Mouse (Mus musculus): ENCODE data around the gene Chd1l. TPM values are rescaled to one million over a fixed set of nuclear protein-coding genes. Genes with fewer than 3 reads are reported as not detected.
A peak's percentile ranks its signal among the peaks of the same experiment; 100 is the strongest.

Chd1l gene
- total RNA-seq (2022) = 10 to 100 TPM; 14.2 to 20.3 (median 19.3) TPM

DNA sequence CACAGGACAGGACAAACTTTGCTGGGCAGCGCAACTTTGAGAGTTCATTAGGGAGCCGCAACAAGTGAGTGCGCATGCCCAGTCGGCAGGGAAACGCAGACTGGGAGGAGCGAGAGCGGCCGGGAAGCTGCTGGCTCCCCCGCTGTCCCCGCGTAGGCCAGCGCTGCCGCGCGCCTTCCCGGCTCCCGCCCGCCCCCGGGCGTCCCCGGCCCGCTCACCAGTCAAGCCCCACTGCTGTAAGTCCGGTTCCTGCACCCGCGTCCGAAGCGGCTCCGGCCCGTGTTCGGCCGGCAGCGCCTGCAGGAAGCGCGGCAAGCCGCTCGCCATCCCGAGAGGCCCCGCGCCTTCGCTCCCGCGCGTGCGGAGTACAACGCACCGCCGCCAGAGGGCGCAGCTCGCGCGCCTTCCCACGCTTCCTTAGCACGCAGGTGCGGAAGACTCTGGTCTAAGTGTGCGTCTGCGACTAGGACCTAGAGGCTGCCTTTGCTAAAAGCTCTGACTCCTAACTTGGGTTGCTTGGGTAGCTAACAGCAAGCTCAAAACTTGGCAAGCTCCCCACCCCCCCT lies at the start of gene Chd1l:
Gene Chd1l, minus strand, starts transcription at position 359 of the 566 bp plus-strand sequence.
- DNase-seq = peak; percentile 81

DNA sequence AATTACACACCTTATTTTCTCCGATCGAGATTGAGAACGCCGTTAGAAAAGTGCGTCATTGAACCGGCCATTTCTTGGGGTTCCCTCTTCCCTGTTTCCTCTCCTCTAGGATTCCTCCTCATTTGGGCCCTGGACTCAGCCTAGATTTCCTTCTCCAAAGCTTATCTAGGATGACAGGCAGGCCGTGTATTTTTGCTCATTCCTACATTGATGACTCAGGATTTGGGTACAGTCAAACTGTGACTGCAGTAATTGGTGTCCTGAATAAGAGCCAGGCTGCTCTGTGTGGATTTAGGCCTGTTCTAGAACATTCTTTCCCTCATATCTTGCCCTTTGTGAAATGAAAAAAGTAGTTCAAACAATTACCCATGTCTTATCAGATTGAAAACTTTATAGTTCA lies 49.7 kb upstream of the Chd1l start:
- DNase-seq = no peak

DNA sequence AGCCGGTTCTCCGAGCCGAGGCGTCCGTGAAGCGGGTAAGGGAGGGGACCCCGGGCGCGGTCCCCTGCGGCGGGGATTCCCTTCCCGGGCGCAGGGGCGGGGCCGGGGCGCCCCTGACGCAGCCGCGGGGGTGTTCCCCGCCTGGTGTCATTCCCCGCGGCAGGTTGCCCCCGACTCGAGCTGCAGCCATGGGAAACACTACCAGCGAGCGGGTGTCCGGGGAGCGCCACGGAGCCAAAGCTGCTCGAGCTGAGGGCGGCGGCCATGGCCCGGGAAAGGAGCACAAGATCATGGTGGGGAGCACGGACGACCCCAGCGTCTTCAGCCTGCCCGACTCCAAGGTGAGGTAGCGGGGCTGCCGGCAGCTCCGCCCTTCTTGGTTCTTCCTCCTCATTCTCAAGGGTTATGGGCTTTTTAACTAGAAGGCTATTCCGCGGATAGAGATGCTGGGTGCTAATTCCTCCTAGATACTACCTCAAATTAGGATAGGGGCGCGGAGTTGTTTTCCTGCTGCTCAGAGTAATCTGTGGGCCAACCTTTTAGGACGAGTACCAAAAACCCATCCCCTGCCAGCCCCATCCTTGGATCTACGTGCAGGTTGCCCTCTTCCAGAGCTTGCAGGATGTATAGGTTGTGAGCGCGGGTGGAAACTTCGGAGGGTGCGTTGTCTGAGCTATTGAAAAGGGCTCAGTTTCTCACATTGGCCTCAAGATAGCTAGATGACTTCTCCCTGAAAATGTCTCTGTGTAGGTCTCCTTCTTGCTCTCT lies 48.6 kb upstream of the Chd1l start:
- DNase-seq = no peak

DNA sequence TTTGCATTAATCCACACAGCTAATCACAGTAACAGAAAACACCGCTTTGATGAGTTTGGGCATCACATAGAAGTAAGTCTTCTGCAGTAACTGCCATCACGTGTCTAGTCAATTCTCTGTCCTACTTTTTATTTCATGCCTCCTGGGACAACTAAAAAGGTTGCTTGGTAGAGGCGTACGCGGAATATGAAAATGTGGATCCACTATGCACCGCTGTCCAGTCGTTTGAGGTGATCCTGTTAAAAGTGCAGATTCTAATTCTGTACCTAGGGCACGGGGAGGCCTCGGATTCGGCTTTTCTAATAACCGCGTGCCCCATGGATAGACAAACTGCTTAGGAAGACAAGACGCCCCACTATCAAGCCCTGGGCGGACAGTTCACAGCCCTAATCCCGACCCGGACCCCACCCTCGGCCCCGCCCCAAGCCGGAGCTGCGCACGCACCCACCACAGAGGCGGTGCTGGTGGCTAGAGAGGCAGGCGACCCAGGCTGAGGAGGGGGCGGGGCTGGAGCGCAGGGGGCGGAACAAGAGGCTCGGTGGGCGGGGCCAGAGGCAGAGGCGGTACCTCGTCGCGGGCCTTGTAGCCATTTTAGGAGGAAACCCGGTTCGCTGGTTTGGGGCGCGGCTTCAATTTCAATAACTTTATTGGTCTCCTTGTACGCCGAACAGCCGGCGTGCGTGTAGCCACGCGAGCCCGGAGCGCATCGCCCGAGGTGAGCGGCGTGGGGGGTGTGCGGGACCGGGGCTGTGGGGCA lies 47.8 kb upstream of the Chd1l start, which contains the start of gene Prkab2:
Gene Prkab2, plus strand, starts transcription at position 539 of the 757 bp plus-strand sequence.
- DNase-seq = peak; percentile 98

DNA sequence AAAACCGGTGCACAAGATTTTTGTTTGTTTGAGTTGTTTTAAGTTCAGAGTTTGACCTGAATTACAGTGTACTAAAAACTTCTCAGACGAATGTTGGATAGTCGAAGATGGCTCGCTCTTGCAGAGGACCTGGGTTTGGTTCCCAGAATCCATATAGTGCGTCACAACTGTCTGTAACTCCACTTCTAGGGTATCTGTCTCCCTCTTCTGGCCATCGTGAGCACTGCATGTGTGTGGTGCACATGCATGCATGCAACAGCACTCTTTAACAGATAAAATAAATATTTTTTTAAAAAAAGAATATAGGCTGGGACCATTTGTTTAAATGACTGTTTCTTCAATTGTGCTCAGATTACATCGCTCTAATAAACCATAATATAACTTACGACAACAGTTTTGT lies 44.9 kb upstream of the Chd1l start:
- no peak for DNase-seq

DNA sequence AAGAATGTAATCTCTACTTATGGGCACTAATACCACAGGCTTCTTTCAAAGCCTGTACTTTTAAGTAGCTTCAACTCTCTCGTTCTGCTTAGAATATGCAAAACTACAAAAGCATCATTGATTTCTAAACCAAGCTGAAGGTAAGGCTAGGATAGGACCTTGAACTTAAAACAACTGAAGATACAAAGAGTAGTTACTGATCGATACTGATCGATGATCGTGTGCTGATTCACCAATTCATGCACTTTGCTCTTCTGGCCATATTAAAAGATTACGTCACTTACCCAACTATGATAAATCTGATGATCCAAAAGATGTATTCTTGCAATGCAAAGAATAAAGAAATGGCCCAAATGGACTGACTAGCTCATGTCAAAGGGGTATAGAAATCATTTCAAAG lies 43.8 kb upstream of the Chd1l start:
- no peak for DNase-seq

DNA sequence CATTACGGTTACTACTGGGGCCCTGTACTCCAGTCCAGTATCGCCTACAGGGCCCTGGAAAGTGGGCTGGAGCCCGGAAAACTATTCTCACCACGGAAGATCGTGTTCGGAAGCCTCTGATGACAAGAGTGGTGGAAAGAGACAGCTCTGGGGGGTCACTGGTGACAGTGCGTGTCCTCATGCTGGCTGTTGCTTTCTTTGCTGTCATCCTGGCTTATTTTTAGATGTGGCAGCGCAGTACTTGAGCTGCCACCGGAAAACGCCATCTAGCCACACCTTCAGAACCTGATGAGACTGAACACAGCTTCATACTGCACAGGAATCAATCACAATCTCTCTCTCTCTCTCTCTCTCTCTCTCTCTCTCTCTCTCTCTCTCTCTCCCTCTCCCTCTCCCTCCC lies 41.6 kb upstream of the Chd1l start:
- DNase-seq = no peak

DNA sequence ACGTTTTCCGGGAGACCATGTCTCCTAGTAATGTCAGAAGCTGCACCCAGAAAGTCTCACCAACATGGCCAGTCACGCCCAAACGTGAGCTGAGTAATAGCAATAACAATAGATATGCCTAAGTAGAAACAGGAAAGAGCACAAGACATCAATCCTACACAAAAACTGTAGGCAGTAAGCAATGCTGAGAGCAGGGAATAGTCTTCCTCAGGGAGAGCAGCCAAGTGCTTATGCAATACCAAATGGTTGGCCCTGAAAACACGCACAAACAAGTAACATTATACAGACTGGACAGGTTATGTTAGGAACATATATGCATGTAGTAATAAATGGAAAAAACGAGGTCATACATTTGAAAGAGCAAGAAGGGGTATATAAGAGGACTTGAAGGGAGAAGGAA lies 39.5 kb upstream of the Chd1l start:
- DNase-seq = no peak

DNA sequence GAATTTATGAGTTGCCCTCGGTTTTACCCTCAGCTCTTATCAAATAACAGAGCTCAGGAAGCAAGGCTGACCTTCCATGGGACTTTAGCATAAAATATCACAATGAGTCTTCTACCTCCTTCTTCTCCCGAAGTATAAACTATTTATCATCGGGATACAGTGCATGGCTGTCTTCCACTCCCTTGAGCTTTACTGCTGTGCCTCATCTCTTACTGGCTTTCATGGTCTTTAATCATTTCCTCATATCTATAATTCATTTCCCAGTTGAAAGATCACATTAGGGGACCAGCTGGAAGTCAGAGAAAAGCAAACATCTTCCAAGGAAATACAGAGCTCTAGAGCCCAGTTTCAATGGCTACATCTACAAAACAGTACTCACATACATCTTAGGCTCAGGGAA lies 39.0 kb upstream of the Chd1l start:
- DNase-seq = no peak

DNA sequence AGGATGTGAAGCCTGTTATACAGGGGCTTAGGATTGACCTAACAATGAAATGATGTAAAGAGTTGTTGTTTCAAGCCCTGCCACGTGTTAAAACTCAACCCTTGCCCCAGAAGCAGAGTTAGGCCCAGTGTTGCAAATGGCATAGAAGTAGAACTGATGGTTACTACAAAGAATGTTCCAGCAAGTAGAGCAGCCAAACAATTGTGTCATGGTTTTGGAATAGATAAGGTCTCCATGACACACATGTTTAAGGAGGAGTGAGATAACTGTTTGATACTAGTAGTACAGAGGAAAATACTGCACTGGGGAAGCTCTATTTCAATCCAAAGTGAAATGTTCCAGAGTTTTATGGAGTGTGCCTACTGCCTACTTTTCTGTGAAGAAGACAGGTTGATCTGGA lies 38.5 kb upstream of the Chd1l start:
- no peak for DNase-seq

DNA sequence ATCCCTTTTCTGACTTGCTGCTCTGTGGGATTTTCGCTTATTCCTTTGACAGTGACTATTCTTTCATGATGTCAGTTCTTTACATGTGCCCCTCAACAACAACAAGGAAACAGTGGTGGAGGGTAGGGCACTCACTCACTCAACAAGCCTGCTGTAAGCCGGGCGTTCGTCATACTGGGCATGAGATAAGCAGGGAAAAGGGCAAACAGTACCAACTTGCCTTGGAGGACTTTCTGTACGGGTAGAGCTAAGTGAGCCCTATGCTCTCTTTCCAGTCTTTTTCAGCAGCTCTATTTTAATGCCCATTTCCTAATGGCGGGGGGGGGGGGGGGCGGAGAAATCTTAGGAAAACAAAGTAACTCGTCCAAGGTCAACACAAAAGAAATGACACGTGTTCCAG lies 32.0 kb upstream of the Chd1l start:
- DNase-seq = no peak

DNA sequence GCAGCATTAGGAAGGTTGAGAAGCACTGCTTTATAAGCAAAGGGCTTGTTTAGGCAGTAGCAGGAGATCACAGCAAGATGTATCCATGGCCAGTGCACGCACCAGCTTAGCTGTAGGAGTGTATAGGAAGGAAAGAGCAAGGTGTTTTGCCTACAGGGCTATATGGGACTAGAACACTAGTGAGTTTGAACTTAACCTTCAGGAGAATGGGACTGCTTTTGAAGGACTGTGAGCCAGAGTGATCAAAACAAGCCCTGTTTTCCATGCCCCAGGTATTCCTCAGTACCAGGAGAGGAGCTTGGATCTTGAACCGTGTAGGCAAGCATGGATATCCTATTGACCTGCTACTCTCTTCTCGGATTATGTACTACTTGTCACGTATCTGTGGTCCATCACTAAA lies 31.4 kb upstream of the Chd1l start:
- DNase-seq = no peak

DNA sequence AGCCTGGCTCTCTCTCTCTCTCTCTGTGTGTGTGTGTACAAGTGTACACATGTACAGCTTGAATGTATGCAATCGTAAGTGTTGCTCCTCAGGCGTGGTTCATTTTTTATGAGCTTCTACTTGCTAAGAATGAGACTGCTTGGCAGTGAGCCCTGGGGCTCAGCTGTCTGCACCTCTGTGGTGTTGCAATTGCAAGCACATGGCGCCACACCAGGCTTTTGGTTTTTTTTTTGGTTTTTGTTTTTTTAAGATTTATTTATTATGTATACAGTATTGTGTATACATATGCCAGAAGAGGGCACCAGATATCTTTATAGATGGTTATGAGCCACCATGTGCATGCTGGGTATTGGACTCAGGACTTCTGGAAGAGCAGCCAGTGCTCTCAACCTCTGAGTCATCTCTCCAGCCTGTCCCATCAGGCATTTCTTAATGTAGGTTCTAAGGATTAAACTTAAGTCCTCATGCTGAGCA lies 24.3 kb upstream of the Chd1l start:
- DNase-seq = peak; percentile 28

DNA sequence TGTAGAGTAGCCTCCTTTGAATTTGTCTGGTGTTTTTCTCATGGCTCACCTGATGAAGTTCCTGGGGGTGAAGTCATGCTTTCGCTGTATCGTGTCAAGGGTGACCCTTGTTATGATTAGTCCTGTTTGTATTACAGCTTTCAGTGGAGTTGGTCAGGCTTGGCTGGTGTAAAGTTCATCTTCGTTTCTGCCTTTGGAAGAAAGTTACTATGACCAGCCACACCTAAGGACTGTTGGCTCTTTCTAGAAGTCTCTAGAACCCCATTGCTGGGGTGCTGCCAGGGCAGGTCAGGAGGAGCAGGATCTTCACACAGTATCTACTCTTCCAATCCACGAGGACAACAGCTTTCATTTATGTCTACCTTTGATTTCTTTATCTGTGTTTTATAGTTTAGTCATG lies 23.5 kb upstream of the Chd1l start:
- DNase-seq = no peak

DNA sequence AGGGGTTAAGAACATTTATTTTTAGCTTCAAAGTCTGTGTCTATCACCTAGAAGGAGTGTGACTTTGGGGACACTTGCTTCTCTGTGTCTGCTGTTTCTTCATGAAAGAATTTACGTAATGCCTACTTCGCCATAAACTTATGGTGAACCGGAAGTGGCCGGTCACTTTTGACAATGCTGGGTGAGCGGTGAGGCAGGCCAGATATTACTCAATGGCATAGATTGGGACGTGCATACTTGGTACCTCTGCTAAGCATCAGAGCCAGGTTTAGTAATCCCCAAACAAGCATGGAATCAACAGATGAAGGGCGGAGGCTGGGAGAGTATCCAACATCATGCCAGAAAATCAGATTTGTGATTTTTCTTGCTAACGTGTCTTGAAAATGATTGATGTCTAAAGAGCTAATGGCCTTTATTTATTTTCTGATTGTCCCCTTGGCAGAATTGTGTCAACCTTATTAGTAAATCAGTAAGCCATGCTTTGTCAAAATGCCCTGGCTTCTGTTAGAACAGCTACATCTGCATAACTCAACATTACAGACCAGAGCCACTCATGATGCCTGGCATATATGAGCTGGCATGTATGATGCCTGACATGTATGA lies 21.4 kb upstream of the Chd1l start:
- DNase-seq = no peak

DNA sequence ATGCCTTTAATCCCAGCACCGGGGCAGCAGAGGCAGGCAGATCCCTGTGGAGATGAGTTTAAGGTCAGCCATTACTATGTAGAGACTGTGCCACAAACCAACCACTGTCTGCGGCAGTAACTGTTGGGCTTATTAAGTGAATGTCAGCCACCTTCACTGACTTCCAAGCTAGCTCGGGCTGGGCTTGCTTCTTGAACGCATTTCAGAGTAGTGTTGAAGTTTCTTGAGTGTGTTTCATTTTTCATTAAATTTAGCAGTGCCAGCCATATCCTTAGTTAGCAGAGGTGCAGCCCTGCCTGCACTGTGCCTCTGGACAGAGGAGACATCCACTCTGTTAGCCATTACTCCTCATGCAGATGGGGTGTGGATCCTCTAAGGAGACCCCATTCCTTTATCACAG lies 20.7 kb upstream of the Chd1l start:
- DNase-seq = no peak

DNA sequence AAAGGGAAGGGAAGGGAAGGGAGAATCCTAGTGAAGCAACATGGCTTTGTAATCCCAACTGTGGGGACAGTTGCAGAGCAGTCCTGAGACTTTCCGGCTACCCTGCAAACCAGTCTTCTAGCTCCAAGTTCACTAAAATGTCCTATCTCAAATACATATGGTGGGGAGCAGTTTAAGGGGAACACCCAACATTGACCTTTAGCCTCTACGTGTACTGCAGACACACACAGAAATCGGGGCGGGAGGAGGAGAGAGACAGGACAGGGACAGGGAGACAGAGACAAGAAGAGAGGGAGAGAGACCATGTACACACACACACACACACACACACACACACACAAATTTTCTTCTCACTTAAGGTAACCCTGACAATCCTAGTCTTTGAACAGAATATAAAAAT lies 19.9 kb upstream of the Chd1l start:
- DNase-seq = no peak

DNA sequence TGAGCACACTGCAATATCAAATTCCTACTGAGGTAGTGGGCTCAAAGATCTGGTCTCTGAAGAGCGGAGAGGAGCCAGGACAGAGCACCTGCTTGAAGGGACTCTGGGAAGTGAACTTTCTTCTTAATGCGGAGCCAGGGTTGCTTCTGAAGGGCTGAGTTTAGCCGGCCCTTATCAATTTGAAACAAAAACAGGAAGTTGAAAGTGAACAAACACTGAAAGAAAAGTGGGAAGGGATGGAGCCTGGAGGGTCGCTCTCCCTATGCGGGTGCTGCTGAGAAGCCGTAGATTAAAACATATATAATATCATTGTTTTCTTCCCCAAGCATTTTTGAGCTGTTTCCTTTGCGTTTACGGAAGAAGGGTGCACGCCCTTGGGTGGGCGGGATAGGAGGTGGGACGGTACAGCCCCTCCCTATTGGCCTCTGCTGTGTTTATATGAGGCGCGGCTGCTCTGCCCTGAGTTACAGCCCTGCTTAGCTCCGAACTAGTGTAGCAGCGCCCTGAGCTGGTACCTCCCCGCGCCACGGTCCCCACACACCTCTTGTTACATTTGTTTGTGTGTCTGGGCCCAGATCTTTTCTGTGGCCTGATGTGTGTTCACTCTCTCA lies 18.5 kb upstream of the Chd1l start, which contains the start of gene Fmo5:
Gene Fmo5, plus strand, starts transcription at position 414 of the 611 bp plus-strand sequence.
- DNase-seq = peak; percentile 64

DNA sequence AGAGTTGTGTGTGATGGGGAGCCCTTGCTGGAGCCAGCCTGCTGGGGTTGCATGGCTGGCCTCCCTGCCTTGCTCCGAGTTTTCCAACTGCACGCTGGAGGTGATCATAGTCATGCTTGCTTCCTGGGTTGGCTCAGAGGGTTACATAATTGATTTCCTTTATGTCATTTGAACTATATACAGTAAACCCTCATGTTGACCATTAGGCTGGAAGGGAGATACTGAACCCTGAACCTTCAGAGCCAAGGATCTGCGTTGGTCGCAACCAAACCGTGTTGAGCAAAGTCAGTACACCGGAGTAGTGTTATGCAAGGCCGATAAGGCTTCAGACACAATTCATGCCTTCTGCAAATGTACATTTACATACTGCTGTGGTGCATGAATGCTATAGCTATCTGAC lies 17.9 kb upstream of the Chd1l start:
- DNase-seq = no peak

DNA sequence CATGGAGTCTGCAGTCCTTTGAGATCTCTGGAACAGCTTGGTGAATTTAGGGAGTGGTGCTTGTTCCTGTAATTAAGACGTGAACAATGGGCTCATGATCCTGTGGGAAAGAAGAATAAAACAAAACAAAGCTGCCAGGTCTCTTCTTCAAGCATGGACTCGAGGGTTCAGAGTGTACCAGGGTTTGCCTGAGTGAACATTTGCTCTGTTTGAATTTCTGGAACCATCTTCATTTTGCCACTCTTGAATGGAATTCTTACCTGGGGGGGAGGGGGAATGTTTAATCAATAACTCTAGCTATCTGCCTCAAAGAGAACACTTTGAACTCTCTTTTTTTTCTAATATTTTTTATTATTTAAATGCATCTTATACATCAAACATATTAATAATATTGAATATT lies 14.6 kb upstream of the Chd1l start:
- DNase-seq = no peak

DNA sequence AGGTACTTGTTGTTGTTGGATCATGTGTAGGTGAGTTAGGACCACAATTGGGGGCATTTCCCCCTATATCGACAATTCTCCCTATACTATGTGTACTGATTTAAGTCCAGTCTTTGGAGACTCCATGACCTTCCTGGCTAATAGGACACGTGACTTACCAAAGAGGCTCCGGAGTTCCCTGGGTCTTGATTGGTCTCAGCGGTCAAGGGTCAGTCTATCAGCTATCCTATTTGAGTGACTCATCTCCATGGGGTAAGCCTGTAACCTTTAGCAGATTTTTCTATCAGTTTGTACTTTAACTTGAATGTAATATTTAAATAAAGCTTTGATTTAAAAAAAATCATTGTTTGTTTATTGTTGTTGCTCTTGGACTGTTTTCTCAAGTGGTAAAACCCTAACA lies 10.7 kb upstream of the Chd1l start:
- DNase-seq = no peak

DNA sequence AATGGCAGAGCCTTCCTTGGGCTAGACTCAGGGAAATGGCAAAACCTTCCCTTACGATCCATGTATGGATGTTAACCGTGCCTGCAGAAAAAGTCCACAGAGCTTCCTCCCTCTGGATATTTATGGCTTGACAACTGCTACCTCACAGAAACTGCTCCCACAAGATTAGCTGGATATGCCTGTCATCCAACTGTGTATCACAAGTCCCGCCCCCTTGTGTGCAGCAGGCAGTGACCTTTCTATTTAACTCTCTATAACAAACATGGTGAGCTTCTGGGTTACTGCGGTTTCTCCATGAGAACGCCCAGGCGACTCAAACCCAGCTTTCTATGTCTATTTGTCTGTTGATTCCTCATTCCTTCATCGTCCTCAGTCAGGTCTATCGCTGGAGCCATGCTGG lies 7.9 kb upstream of the Chd1l start:
- no peak for DNase-seq

Measured in adrenal gland, adult 8-10 months (tissue).